Mouse (Mus musculus) CH12F3 (cell line): Measurements from ENCODE around the gene Psmc1.

Source experiments
- in situ Hi-C: fragments of 300-500 bp; cut with MboI; formaldehyde crosslinking; loops from 2 replicates; pipeline ENCODE4 v1.14.3; 2020; ENCODE audit warnings: low sequenced_read_pairs

The Psmc1 gene

GRCm38 (mm10) chr12:100167931-100168871 is 58.2 kb downstream of the Psmc1 start:
- in situ Hi-C loops = loop anchor here (25.0 kb wide), 1 partner anchor 669 kb away; no protein-coding TSS in a partner anchor

GRCm38 (mm10) chr12:100172481-100172880 is 62.5 kb downstream of the Psmc1 start:
- in situ Hi-C loops = loop anchor here (25.0 kb wide), 1 partner anchor 665 kb away; no protein-coding TSS in a partner anchor
